Mouse (Mus musculus): ENCODE results near the gene Hpcal4.
"Not testable (repeated sequence)": the region's sequence is repeated elsewhere in the genome, so short reads cannot be mapped to it uniquely, and the experiment has no call there.

The Hpcal4 gene

DNA sequence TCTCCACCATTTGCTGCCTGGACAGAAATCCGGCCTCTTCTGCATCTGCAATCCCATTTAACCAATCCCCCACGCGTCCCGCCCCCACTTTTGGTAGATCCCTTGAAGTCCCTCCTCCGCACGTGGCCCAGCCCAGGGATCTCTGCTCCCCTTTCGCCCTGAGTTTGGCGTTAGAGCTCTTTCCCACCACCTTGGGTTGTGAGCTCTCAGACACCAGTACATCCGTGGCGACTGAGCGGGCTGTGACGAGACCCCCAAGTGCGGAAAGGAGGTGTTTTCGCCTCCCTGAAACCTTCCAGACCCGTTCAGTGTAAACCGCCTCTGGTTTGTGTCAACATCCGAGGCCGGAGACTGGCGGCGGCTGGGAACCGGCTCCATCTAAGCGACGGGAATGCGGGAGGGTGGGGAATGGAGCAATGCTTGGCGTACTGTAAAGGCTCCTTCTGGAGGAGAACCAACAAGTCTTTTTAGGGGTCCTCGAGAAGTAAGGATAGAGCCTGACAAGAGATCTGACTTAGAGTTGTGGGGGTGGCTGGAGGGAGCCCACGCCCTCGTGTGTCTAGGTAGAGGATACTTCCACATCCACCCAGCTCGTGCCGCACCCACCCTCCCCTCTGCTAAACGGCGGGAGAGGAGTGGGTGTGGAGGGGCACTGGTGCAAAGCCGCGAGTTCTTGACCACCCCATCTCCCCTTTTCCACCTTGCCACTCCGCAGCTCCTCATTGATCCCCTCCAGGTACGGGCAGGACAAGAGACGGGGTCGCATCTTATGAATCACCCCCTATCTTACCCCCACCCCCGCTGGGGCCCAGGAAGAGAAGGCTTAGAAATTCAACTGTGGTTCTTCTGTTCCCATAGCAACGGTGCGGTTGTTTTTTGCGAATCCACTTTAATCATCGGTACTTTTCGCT is at the start of gene Hpcal4:
Gene Hpcal4 (plus strand): TSS at position 900 of the 911 bp plus-strand sequence.
- in situ Hi-C loops (cut with MboI; ENCODE audit: low sequenced_read_pairs) = no loop called here

DNA sequence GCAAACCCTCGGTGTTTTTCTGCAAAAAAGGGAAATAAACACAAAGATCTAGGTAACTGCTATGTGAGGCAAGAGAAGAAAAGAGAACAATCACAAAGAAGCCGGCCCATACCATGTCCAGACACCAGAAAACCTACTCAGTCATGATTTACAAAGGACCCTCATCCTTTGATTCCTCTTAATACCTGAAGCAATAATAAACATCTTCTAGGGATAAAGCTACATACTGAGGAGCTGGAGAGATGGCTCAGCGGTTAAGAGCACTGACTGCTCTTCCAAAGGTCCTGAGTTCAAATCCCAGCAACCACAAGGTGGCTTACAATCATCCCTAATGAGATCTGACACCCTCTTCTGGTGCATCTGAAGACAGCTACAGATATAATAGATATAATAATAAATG is 45.5 kb upstream of the Hpcal4 start:
- in situ Hi-C loops (cut with MboI; ENCODE audit: low sequenced_read_pairs) = no loop called here

DNA sequence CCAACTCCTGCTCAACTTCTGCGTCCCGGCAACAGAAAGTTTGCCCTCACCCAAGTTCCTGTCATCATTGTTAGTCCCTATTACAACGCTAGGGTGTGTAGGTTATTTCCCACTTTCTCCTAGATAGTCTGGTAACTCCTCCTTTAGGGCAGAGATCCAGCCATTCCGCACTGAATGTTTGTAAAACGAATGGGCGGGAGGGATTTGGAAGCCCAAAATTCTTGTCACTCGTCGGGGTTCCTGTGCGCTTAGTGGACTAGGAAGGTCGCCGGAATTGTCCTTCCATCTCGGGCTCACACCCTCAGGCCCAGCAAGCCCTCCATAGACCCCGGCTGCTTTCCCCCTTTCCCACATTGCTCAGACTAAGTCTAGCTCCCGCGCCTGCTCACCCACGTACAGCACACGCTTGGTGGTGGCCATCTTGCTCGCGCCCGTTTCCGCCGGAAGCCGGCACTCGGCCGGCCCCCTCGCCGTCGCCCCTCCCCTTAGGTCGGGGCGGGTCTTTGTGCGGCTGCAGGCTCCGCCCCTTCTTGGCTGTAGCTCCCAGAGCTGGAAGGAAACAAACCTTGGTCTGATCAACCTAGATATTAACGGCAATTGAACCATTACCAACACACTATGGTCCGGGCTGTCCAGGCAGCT is 43.4 kb upstream of the Hpcal4 start, which contains the start of gene Ppie:
Gene Ppie (minus strand): TSS at position 439 of the 642 bp plus-strand sequence.
- in situ Hi-C loops (cut with MboI; ENCODE audit: low sequenced_read_pairs) = no loop called here

DNA sequence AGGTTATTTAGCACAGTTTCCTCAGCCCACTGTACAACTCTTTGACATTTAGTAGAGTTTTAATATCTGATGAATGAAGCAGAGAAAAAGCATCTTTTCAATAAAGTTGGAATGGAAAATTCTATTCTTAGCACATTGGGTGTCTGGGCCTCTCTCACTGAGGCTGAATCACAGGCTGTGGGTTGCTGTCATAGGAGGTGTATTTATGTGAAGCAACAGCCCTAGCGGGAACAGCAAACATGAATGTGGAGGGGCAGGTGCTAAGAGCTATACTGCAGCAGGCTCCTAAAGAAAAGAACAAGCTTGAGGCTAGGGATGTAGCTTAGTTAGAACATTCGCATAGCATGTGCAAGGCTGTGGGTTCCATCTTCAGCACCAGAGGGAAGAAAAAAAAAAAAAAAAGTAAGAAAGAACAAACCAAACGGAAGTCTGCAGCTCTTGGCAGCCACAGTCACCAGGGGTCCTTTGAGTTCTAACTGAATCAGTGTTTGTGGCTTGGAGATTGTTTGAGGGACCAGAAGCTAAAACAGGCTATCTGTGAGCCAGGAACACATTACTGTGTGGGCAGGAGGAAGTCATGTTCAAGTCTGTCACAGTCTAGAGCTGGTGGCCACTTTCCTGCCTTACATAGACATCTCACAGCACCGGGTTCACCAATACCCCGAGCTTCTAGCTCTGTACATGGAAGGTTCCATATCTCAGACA is 35.4 kb upstream of the Hpcal4 start:
- in situ Hi-C loops (cut with MboI; ENCODE audit: low sequenced_read_pairs) = no loop called here

DNA sequence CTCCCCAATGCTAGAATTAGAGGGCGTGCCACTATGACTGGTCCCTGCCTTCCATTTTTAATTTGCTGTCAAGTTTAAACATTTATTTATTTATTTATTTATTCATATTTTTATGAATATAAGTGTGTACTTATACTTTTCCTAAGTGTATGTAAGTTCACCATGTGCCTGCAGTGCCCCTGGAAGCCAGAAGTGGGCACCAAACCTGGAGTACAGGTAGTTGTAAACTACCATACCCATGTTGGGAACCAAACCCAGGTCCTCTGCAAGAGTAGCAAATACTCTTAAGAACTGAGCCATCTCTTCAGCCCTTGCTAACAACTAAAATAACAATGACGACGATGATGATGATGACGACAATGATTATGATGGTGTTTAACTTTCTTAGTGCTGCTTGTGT is 31.0 kb upstream of the Hpcal4 start:
- in situ Hi-C loops (cut with MboI; ENCODE audit: low sequenced_read_pairs) = no loop called here

DNA sequence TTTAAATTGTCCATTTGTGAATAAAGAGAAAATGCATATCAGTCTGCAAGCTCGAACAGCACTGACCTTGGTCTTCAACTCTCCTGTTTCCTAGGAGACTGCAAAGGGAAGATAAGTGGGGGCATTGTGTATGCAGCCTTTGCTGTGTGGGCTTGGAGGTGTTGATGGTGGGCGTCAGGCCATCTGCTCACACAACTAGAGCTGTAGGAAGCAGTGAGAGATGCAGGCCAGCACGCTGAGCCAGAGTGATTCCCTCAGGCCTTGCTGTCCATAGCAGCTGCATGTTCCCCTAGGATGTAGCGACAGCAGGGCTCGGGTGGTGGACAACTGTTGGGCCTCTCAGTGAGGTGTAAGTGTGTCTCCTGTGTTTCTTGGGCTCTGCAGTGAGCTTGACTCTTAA is 30.1 kb upstream of the Hpcal4 start:
- in situ Hi-C loops (cut with MboI; ENCODE audit: low sequenced_read_pairs) = no loop called here

DNA sequence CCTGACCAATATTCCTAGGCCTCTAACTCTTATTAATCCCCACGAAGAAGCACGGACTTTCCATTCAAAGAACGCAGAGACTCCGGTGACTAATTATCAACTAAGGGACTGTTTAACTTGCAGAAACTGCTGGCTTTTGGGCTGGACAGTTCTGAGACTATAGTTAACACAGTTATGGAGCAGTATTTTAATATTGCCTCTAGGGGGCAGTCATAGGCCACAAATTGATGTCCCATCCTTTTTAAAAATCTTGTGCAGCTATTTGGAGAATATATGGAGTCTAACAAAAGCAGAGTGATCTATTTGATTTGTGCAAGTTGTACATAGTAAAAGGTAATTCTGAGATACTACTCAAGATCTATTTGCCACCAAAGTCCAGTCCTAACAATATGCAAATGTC is 28.0 kb upstream of the Hpcal4 start:
- in situ Hi-C loops (cut with MboI; ENCODE audit: low sequenced_read_pairs) = no loop called here

DNA sequence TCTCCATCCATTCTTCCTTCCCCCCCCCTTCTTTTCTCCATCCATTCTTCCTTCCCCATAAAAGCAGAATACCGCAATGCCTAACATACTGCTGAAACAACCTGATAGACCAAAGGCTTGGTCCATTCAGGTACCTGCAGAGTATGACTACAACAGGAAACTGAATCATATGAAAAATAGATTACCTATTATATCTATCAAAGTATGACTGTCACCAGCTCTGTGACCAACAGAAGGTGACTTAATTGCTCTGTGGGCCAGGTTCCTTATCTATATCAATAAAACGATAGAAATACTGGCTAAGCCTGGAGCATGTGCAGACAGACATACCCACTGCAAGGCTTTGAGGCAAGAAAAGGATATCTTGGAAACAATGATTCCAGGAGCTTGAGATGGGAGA is 27.6 kb upstream of the Hpcal4 start:
- in situ Hi-C loops (cut with MboI; ENCODE audit: low sequenced_read_pairs) = no loop called here

DNA sequence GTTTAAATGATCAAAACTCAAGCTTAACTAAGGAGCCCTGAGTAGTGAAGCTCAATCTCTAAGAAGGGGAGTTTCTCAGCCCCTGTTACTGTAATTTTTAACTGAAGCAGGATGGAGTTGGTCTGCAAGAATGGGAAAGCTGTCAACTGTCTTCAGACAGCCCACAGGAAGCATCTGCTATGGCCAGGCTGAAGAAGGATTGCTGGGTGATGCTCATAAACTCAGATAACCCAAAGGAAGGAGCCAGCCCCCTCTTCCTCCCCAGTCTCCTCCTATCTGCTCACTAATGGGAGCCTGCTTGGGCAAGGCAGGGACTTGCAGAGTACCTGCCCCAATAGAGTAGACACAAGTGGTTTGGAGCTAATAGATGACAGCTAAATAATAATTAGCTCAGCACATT is 27.2 kb upstream of the Hpcal4 start:
- in situ Hi-C loops (cut with MboI; ENCODE audit: low sequenced_read_pairs) = no loop called here

DNA sequence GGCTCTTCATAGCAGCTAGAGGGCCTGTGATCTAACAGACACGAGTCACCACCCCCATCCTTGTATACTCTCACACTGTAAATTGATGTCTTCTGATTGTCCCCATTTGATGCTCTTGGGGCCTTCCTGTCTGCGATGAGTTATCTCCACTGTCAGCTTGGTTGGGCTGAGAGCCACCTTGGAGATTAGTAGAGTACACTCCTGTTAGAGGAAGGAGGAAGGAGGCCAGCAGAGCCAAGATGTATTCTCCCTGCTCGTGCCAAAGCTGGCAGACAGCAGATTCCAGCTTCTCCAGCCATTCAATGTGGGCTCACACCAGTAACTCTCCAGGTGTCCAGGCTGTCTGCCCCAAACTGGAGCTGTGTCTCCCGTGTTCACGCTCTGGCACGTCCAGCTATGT is 22.5 kb upstream of the Hpcal4 start:
- in situ Hi-C loops (cut with MboI; ENCODE audit: low sequenced_read_pairs) = no loop called here

DNA sequence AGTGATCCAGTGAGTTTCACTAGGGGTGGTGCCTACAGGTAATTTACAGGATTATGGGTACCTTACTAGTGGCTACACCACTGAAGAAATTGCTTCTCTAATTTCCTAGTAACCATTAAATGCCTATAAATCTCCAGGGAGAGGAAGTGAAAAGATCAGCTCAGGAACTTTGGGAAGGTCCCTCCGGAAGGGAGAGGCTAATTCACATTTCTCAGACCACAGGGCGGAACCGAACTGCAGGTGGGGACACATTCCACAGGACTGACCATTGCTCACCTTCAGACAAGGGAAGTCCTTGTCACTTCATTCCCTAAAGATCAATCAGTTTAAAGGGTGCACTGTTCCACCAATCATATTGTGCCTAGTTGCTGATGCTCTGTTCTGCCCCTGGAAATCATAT is 21.8 kb upstream of the Hpcal4 start:
- in situ Hi-C loops (cut with MboI; ENCODE audit: low sequenced_read_pairs) = not testable (repeated sequence)

DNA sequence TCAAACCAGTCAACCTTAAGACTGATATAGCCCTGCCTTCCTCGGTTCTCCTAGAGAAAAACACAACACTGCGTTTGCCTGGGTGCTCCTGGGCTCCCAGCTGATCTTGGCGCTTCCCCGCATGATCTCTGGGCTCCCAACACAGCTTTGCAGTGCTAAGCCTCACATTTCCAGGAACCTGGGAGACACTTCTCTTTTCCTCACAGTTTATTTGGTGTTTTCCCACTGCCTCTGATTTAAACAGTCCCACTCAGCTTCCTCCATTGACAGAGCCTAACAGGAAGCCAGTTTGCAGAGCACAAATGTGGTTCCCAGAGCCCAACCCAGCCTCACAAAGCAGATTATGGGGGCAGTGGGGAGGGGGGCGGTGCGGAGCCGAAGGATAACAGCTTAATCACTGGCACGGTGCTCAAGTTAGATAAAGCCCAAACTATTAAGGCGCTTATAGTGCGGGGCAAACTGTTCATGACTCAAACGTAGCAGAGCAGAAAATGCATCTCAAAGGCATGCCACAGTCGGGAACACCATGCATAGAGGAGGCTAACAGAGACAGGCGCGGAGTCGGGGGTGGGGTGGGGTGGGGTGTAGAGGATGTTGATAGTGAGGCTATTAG is 20.6 kb upstream of the Hpcal4 start:
- in situ Hi-C loops (cut with MboI; ENCODE audit: low sequenced_read_pairs) = no loop called here

DNA sequence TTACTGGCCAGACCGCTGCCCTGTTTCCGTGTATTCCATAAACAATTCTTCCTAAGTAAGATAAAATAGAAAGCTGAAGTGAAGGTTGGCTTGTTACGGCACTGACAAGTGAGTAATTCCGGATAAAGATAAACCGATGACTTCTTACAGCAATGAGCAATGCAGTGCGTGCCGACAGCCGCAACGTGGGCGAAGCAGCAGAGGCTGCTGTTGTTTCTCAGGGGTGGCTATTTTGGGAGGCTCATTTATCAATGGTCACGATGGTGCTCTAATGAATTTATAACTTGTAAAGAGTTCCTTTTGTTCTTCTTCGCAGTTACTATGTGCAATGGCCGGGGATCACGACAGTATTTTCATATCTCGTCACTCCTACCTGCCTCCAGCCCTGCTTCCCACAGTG is 18.9 kb upstream of the Hpcal4 start:
- in situ Hi-C loops (cut with MboI; ENCODE audit: low sequenced_read_pairs) = no loop called here

DNA sequence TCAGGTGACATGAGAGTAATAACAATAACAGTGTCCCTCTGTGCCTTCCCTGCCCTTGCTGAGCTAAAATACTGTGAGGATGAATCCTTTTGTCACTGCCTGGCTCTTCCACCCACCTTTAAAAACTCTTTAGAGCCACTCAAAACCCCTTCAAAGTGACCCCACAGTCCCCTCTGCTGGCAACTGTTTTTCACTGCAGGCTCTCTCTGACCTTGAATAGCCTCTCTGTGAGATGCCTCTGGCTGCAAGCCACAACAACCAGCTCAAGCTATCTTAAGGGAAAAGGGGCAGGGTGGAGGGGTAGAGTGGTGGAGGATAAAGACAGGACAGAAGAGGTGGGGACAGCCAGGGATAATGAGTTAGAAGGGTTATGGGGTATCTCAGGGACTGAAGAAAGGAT is 11.2 kb upstream of the Hpcal4 start:
- in situ Hi-C loops (cut with MboI; ENCODE audit: low sequenced_read_pairs) = no loop called here

DNA sequence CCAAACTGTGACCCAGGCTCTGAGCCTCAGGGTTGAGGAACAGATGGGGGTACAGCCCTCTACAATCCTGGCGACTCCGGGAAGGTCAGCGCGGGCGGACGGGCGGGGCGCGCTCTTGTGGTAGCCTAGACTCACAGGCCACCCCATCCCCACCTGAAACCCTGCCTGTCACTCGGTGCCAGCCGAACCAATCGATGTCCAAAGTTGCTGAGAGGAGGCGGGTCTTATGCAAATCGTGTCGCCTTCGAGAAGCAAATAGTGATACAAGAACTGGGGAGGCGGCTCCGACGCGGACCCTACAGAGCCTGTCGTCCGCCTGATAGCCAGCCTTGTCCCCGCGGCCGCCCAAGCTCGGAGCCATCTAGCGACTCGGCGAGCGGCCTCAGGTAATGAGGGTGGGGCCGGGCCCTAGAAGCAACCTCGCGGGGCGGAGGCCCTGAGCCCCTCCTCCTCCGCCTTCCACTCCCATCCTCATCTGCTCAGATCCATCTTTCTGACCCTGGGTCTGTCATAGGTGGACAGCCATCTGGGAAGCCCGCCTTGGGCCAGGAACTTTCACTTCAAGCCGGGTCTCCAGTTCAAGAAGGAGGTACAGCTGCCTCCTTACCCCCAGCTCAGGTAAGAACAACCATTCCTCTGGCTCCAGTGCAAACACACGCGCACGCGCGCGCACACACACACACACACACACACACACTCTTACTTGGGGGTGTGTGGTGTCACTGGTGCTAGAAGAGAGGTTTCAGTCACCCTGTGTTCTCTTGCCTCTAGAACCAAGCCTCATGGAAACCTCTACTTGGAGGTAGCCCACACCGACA is 421 bp downstream of the Hpcal4 start:
- in situ Hi-C loops (cut with MboI; ENCODE audit: low sequenced_read_pairs) = no loop called here

DNA sequence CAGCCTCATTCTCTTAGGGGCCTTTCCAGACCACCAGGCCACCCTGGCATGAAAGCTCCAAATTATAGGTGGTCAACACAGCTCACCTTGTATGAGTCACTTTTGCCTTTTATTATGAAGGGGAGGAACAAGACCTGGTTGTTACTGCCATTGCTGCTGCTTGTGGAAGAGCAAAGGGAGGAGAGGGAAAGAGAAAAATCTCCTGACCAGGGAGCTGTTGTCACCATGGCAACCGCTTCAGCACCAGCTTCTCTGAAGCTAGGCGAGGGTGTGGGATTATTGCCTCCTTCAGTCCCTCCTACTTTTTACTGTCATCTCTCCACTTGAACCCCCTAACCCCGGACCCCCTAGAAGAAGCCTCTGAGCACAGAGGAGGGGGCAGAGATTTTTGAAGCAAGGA is 1.8 kb downstream of the Hpcal4 start:
- in situ Hi-C loops (cut with MboI; ENCODE audit: low sequenced_read_pairs) = no loop called here

DNA sequence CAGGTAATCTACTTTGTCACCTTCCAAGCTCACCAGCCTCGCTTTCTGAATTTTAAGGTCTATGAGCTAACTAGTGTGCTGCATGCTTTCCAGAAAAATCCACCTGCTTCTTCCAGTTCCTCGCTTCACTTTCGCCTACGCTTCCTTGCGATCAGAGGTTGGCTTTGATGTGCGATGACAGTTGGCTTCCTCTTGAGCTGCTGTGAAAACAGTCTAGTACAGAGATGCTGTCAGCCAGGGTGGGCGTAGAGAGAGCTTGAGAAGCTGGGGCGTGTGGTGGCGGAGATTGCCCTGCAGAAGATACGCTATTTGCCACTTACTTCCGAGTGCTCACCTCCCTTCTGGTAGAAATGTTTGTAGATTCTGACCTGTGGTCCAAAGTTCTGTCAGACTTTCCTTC is 9.3 kb downstream of the Hpcal4 start:
- in situ Hi-C loops (cut with MboI; ENCODE audit: low sequenced_read_pairs) = no loop called here

DNA sequence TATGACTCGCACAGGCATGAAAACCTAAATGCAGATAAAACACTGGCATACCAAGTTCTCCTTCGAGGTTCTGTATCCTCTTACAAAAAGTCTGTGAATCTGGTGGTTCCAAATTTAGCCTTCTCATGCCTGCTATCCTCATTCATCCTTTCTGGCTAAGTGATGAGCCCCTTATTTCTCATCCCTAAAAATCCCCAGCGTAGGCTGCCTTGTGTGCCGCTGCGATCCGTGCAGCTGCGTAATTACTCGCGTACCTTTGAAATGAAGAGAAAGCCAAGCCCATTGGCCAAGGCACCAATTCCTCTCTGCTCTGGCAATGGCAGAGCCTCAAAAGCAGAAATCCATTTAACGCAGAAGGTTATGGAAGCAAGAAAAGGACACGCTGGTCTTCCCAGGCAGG is 10.8 kb downstream of the Hpcal4 start:
- in situ Hi-C loops (cut with MboI; ENCODE audit: low sequenced_read_pairs) = no loop called here

DNA sequence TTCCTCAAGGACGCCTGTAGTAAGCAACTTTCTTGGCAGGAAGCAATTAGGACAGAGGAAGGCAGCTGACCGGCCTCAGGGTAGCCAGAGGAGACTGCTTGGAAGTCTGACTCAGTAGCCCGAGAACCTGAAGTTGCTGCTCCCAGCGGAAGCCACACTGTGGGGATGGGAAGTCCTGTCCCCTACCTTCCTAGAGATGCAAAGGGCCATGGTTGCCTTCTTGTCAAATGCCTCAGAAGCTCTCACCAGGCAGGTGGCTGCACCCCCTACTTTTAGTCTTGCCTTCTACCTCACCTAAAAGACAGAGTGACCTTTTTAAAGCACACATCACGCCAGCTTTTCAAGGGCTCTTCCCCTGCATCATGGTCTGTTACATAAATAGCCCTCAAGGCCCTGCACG is 13.7 kb downstream of the Hpcal4 start:
- in situ Hi-C loops (cut with MboI; ENCODE audit: low sequenced_read_pairs) = no loop called here

DNA sequence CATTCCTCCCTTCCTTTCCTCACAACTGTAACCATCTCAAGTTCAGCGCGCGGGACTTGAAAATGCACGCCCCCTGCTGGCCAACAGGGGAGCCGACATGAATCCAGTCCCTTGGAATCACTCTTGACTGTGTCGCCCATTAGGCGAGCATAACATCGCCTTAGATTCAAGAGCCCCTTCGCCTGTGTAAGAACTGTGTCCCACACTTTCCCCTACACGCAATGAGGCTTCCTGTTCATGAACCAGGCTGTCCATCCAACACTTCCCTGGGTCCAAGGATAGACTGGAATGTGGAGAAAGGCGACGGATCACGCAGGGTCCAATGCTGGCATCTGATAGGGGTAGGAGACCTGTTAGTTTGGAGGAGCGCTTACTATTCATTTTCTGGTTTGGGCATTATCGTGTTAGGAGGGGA is 17.8 kb downstream of the Hpcal4 start:
- in situ Hi-C loops (cut with MboI; ENCODE audit: low sequenced_read_pairs) = no loop called here

Measured in CH12F3 (cell line).